Mouse (Mus musculus) urinary bladder, adult 18-20 months (tissue): ENCODE measurements around the gene Aldh1b1.

ENCODE experiments used
- DNase-seq, 2 experiments: peaks; one replicate each; pipeline ENCODE4 v3.0.0; 2022; ENCODE audit warnings: low spot score in 2 of 2, mixed read lengths in 2 of 2

Aldh1b1 gene

GRCm38 (mm10) chr4:45783671-45784070, 15.2 kb upstream of the Aldh1b1 start:
- DNase-seq, result no peak

- no peak for DNase-seq
Measured at GRCm38 (mm10) chr4:45785959-45786358, 12.9 kb upstream of the Aldh1b1 start.

GRCm38 (mm10) chr4:45786674-45787073, 12.1 kb upstream of the Aldh1b1 start:
- DNase-seq, result no peak

- DNase-seq, result no peak
Measured at GRCm38 (mm10) chr4:45788446-45789081, 10.3 kb upstream of the Aldh1b1 start.

GRCm38 (mm10) chr4:45789263-45789958, 9.4 kb upstream of the Aldh1b1 start:
- DNase-seq, result no peak

GRCm38 (mm10) chr4:45790018-45790417, 8.8 kb upstream of the Aldh1b1 start:
- no peak for DNase-seq

GRCm38 (mm10) chr4:45795191-45795811, 3.5 kb upstream of the Aldh1b1 start:
- DNase-seq, result no peak

GRCm38 (mm10) chr4:45796760-45797159, 2.1 kb upstream of the Aldh1b1 start:
- DNase-seq, result no peak

- no peak for DNase-seq
Measured at GRCm38 (mm10) chr4:45799956-45800537, 1.2 kb downstream of the Aldh1b1 start.

GRCm38 (mm10) chr4:45802900-45803299, 4.1 kb downstream of the Aldh1b1 start:
- DNase-seq, result no peak

- no peak for DNase-seq
Measured at GRCm38 (mm10) chr4:45808034-45808433, 9.2 kb downstream of the Aldh1b1 start.

- DNase-seq, result no peak
Measured at GRCm38 (mm10) chr4:45811250-45811649, 12.4 kb downstream of the Aldh1b1 start.

- DNase-seq, result no peak
Measured at GRCm38 (mm10) chr4:45815542-45815941, 16.7 kb downstream of the Aldh1b1 start.

GRCm38 (mm10) chr4:45818814-45819207, 20.0 kb downstream of the Aldh1b1 start:
- no peak for DNase-seq

GRCm38 (mm10) chr4:45819208-45819931, 20.5 kb downstream of the Aldh1b1 start:
- DNase-seq, result no peak

- DNase-seq, result peak in 1 of 2 experiments; percentile 26
Measured at GRCm38 (mm10) chr4:45820074-45820830, 21.4 kb downstream of the Aldh1b1 start.

- no peak for DNase-seq
Measured at GRCm38 (mm10) chr4:45821995-45822394, 23.2 kb downstream of the Aldh1b1 start.

- DNase-seq, result no peak
Measured at GRCm38 (mm10) chr4:45822781-45823575, 24.2 kb downstream of the Aldh1b1 start.

GRCm38 (mm10) chr4:45824049-45824760, 25.4 kb downstream of the Aldh1b1 start:
- DNase-seq, result no peak
